Mouse (Mus musculus) MEL (cell line): Measurements from ENCODE around the gene Fgr. TPM values are rescaled to one million over a fixed set of nuclear protein-coding genes. Genes with fewer than 3 reads are reported as not detected.

Experiments
- DNase-seq: peaks from one replicate; pipeline ENCODE4 v3.0.0; 2011; ENCODE audit warnings: low read depth, low spot score
- H3K27ac ChIP-seq: 2 replicates; pipeline ENCODE4 v1.5.1; 2012; ENCODE audit warnings: low read depth, mild to moderate bottlenecking, control low read depth, low read length, moderate library complexity; ENCODE audit not compliant: control insufficient read depth
- H3K27me3 ChIP-seq, 2 experiments: fragments of 150-350 bp in 1 of 2; sonication (generic) in 1 of 2; 2 replicates each; pipeline ENCODE4 v1.6.1; 2012; ENCODE audit warnings: low read length in 2 of 2, mild to moderate bottlenecking in 2 of 2, improper control_type of control experiment in 1 of 2, moderate library complexity in 1 of 2; ENCODE audit not compliant: insufficient read depth in 2 of 2, control insufficient read depth in 1 of 2
- H3K36me3 ChIP-seq, 2 experiments: 2 replicates each; pipeline ENCODE4 v1.6.1; 2012 to 2014; ENCODE audit warnings: low read length in 2 of 2, improper control_type of control experiment in 1 of 2, inconsistent platforms in 1 of 2, mild to moderate bottlenecking in 1 of 2; ENCODE audit not compliant: insufficient read depth in 2 of 2, control insufficient read depth in 1 of 2
- H3K4me1 ChIP-seq, 2 experiments: fragments of 150-350 bp in 1 of 2; sonication (generic) in 1 of 2; 2 replicates each; pipeline ENCODE4 v1.6.1; 2012; ENCODE audit warnings: low read length in 2 of 2, improper control_type of control experiment in 1 of 2, mild to moderate bottlenecking in 1 of 2; ENCODE audit not compliant: insufficient read depth in 2 of 2, control insufficient read depth in 1 of 2
- H3K4me3 ChIP-seq, 2 experiments: fragments of 150-350 bp in 1 of 2; sonication (generic) in 1 of 2; 2 replicates each; pipeline ENCODE4 v1.5.1; 2012; ENCODE audit warnings: low read depth in 2 of 2, low read length in 2 of 2, mild to moderate bottlenecking in 2 of 2, moderate library complexity in 2 of 2, control low read depth in 1 of 2, improper control_type of control experiment in 1 of 2; ENCODE audit not compliant: control insufficient read depth in 1 of 2, insufficient read depth in 1 of 2
- H3K79me2 ChIP-seq: 2 replicates; pipeline ENCODE4 v1.6.1; 2012; ENCODE audit warnings: mild to moderate bottlenecking, low read length, moderate library complexity; ENCODE audit not compliant: control insufficient read depth, poor library complexity, insufficient read depth
- H3K9ac ChIP-seq: 2 replicates; pipeline ENCODE4 v1.6.1; 2012; ENCODE audit warnings: low read depth, mild to moderate bottlenecking, control low read depth, low read length, moderate library complexity; ENCODE audit not compliant: control insufficient read depth, poor library complexity, severe bottlenecking
- H3K9me3 ChIP-seq: fragments of 150-350 bp; sonication (generic); replicated peaks from 2 replicates; pipeline ENCODE4 v1.6.1; 2012; ENCODE audit warnings: mild to moderate bottlenecking, low read length, improper control_type of control experiment, moderate library complexity; ENCODE audit not compliant: insufficient read depth
- BHLHE40 ChIP-seq: IDR thresholded peaks from 2 replicates; pipeline ENCODE4 v1.6.1; 2012; ENCODE audit warnings: low read depth, mild to moderate bottlenecking, inconsistent platforms, low read length, improper control_type of control experiment, borderline replicate concordance
- CHD2 ChIP-seq: IDR thresholded peaks from 2 replicates; pipeline ENCODE4 v1.6.1; 2011; ENCODE audit warnings: low read length, improper control_type of control experiment
- E2F4 ChIP-seq: IDR thresholded peaks from 2 replicates; pipeline ENCODE4 v1.6.1; 2011; ENCODE audit warnings: low read depth, low read length, improper control_type of control experiment, borderline replicate concordance
- ETS1 ChIP-seq: IDR thresholded peaks from 2 replicates; pipeline ENCODE4 v1.6.1; 2012; ENCODE audit warnings: low read depth, mild to moderate bottlenecking, inconsistent platforms, low read length, improper control_type of control experiment, moderate library complexity
- GATA1 ChIP-seq: IDR thresholded peaks from 2 replicates; pipeline ENCODE4 v1.6.1; 2011; ENCODE audit warnings: low read depth, low read length, improper control_type of control experiment
- KAT2A ChIP-seq: conservative IDR thresholded peaks from 2 replicates; pipeline ENCODE4 v1.6.1; 2012; ENCODE audit warnings: low read depth, low read length, improper control_type of control experiment, inconsistent platforms
- MAFK ChIP-seq: IDR thresholded peaks from 2 replicates; pipeline ENCODE4 v1.6.1; 2011; ENCODE audit warnings: low read depth, mild to moderate bottlenecking, low read length, improper control_type of control experiment, borderline replicate concordance
- MAZ ChIP-seq: IDR thresholded peaks from 2 replicates; pipeline ENCODE4 v1.6.1; 2012; ENCODE audit warnings: low read depth, mild to moderate bottlenecking, inconsistent platforms, low read length, improper control_type of control experiment
- MXI1 ChIP-seq: IDR thresholded peaks from 2 replicates; pipeline ENCODE4 v1.6.1; 2011; ENCODE audit warnings: mild to moderate bottlenecking, low read depth, low read length, improper control_type of control experiment
- MYB ChIP-seq: IDR thresholded peaks from 2 replicates; pipeline ENCODE4 v1.6.1; 2011; ENCODE audit warnings: mild to moderate bottlenecking, low read depth, low read length, improper control_type of control experiment
- NELFE ChIP-seq: IDR thresholded peaks from 2 replicates; pipeline ENCODE4 v1.6.1; 2011; ENCODE audit warnings: low read depth, low read length, improper control_type of control experiment
- NRF1 ChIP-seq: IDR thresholded peaks from 2 replicates; pipeline ENCODE4 v1.6.1; 2014; ENCODE audit warnings: low read depth, mild to moderate bottlenecking, inconsistent platforms, low read length, improper control_type of control experiment, moderate library complexity; ENCODE audit not compliant: poor library complexity, insufficient read depth, severe bottlenecking
- POLR2AphosphoS2 ChIP-seq: IDR thresholded peaks from 2 replicates; pipeline ENCODE4 v1.6.1; 2011; ENCODE audit warnings: low read length, improper control_type of control experiment
- RCOR1 ChIP-seq: IDR thresholded peaks from 2 replicates; pipeline ENCODE4 v1.6.1; 2012; ENCODE audit warnings: low read depth, mild to moderate bottlenecking, inconsistent platforms, low read length, improper control_type of control experiment
- SIN3A ChIP-seq: IDR thresholded peaks from 2 replicates; pipeline ENCODE4 v1.6.1; 2012; ENCODE audit warnings: low read length, improper control_type of control experiment, inconsistent platforms
- TCF12 ChIP-seq: IDR thresholded peaks from 2 replicates; pipeline ENCODE4 v1.6.1; 2014; ENCODE audit warnings: low read depth, mild to moderate bottlenecking, inconsistent platforms, low read length, improper control_type of control experiment, moderate library complexity
- UBTF ChIP-seq: IDR thresholded peaks from 2 replicates; pipeline ENCODE4 v1.6.1; 2012; ENCODE audit warnings: low read depth, mild to moderate bottlenecking, inconsistent platforms, low read length, improper control_type of control experiment, moderate library complexity, borderline replicate concordance; ENCODE audit not compliant: insufficient read depth
- USF1 ChIP-seq: IDR thresholded peaks from 2 replicates; pipeline ENCODE4 v1.6.1; 2014; ENCODE audit warnings: low read depth, mild to moderate bottlenecking, inconsistent platforms, low read length, improper control_type of control experiment, moderate library complexity
- USF2 ChIP-seq, 2 experiments: IDR thresholded peaks; 2 replicates each; pipeline ENCODE4 v1.6.1; 2011 to 2012; ENCODE audit warnings: improper control_type of control experiment in 2 of 2, low read length in 2 of 2, borderline replicate concordance in 1 of 2, inconsistent platforms in 1 of 2, low read depth in 1 of 2, mild to moderate bottlenecking in 1 of 2; ENCODE audit not compliant: insufficient read depth in 1 of 2
- ZKSCAN1 ChIP-seq: IDR thresholded peaks from 2 replicates; pipeline ENCODE4 v1.6.1; 2012; ENCODE audit warnings: low read depth, mild to moderate bottlenecking, inconsistent platforms, low read length, improper control_type of control experiment, moderate library complexity
- ZMIZ1 ChIP-seq: IDR thresholded peaks from 2 replicates; pipeline ENCODE4 v1.6.1; 2012; ENCODE audit warnings: low read depth, mild to moderate bottlenecking, inconsistent platforms, low read length, improper control_type of control experiment, moderate library complexity
- ZNF384 ChIP-seq: IDR thresholded peaks from 2 replicates; pipeline ENCODE4 v1.6.1; 2012; ENCODE audit warnings: low read depth, mild to moderate bottlenecking, inconsistent platforms, low read length, improper control_type of control experiment
- polyA plus RNA-seq, 2 experiments: library from polyadenylated mRNA; stranded (reverse) in 1 of 2; unstranded in 1 of 2; fragments of >175 nt in 1 of 2; fragments of >200 nt in 1 of 2; gene quantifications; 2 replicates each; pipeline versions ENCODE4 v1.2.1 to v1.2.4; 2012; ENCODE audit warnings: low replicate concordance in 2 of 2, low read depth in 1 of 2; ENCODE audit not compliant: insufficient read length in 2 of 2, insufficient read depth in 1 of 2, missing spikeins in 1 of 2
- total RNA-seq: library from RNA; depleted of rRNA; stranded (reverse); fragments of 300-350 nt; gene quantifications from 2 replicates; pipeline ENCODE4 v1.2.3, GENCODE M21; 2012

The Fgr gene
- total and polyA plus RNA-seq, 3 experiments: not detected

GRCm38 (mm10) chr4:132972101-132972500, 1.8 kb upstream of the Fgr start:
- no peak overlapping the region for H3K4me3 ChIP-seq
- H3K9ac ChIP-seq: no peak overlapping the region
- H3K27ac ChIP-seq: no peak overlapping the region
- H3K36me3 ChIP-seq: no peaks in the 10 kb centered on the region
- H3K9me3 ChIP-seq: no peaks in the 10 kb centered on the region
- H3K27me3 ChIP-seq: peaks cover 17 to 31% of the 10 kb centered on the region in 2 experiments
- no peak for DNase-seq
- TF ChIP-seq UBTF (no peak), NELFE (no peak), MAZ (no peak), USF2 (IDR thresholded peaks at IDR 0.05; ENCODE audit: borderline replicate concordance in 1 of 2, insufficient read depth in 1 of 2, low read depth in 1 of 2, low read length in 2 of 2) (no peak), NRF1 (no peak), E2F4 (no peak), POLR2AphosphoS2 (no peak), ZMIZ1 (no peak), RCOR1 (no peak)
- peaks cover 0 to 3% of the 10 kb centered on the region in 2 experiments; a peak in 1 of 4 replicates for H3K4me1 ChIP-seq
- no peaks in the 10 kb centered on the region for H3K79me2 ChIP-seq

- DNase-seq: no peak
- Histone ChIP-seq H3K9ac (no peak overlapping the region), H3K27me3 (peaks cover 17 to 31% of the 10 kb centered on the region in 2 experiments), H3K4me3 (no peak overlapping the region), H3K9me3 (no peaks in the 10 kb centered on the region), H3K79me2 (no peaks in the 10 kb centered on the region), H3K27ac (no peak overlapping the region), H3K4me1 (peaks cover 0 to 3% of the 10 kb centered on the region in 2 experiments; a peak in 1 of 4 replicates)
- TF ChIP-seq KAT2A (no peak), TCF12 (no peak), ZNF384 (no peak), GATA1 (no peak)
- TF ChIP-seq, all 39 proteins: peak for 0
- H3K36me3 ChIP-seq: no peaks in the 10 kb centered on the region
Measured at GRCm38 (mm10) chr4:132972556-132972955, 1.3 kb upstream of the Fgr start.

DNA sequence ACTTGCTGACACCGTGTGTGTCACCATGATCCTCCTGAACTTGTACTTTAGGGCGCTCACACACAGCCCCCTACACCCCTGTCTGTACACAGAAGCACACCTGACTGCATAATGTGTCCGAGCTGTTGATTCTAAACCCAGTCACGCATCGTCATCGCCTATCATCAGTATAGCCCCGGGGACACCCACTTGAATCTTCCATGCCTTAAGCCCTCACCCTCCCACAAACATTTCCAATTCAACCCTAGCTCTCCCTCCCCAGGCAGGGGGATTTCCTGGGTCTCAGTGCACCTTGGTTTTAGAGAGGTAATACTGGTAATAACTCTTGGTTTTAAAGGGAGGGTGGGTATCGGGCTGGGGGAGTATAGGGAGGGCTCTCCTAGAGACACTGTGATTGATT, 709 bp upstream of the Fgr start:
- Histone ChIP-seq H3K36me3 (no peaks in the 10 kb centered on the region), H3K79me2 (no peaks in the 10 kb centered on the region), H3K27ac (no peak overlapping the region), H3K9ac (no peak overlapping the region), H3K9me3 (no peaks in the 10 kb centered on the region), H3K27me3 (peaks cover 16 to 31% of the 10 kb centered on the region in 2 experiments), H3K4me3 (no peak overlapping the region), H3K4me1 (peaks cover 0 to 3% of the 10 kb centered on the region in 2 experiments; a peak in 1 of 4 replicates)
- DNase-seq: no peak
- no peak for TF ChIP-seq USF2 (IDR thresholded peaks at IDR 0.05; ENCODE audit: borderline replicate concordance in 1 of 2, insufficient read depth in 1 of 2, low read depth in 1 of 2, low read length in 2 of 2)
- TF ChIP-seq NRF1: no peak
- no peak for TF ChIP-seq BHLHE40
- no peak for TF ChIP-seq SIN3A
- no peak for TF ChIP-seq USF1
- TF ChIP-seq MYB: no peak
- no peak for TF ChIP-seq ETS1
- no peak for TF ChIP-seq MXI1
- TF ChIP-seq CHD2: no peak
- no peak for TF ChIP-seq E2F4
- TF ChIP-seq POLR2AphosphoS2: no peak
- TF ChIP-seq ZKSCAN1: no peak
- no peak for TF ChIP-seq MAFK
